Mouse (Mus musculus) midbrain, embryonic 11.5 days (tissue): Measurements from ENCODE around the gene Cherp. TPM values are rescaled to one million over a fixed set of nuclear protein-coding genes. Genes with fewer than 3 reads are reported as not detected.

ENCODE experiments used
- ATAC-seq: fragments of 200-750 bp; cut with Nextera tagmentation; 2 replicates; pipeline ENCODE4 v1.8.0; 2017; ENCODE audit warnings: moderate TSS enrichment, moderate library complexity; ENCODE audit not compliant: low FRiP score
- DNase-seq: peaks from one replicate; pipeline ENCODE4 v3.0.0; 2015; ENCODE audit warnings: low spot score; ENCODE audit errors: missing footprints
- H3K27ac ChIP-seq: fragments of 300-500 bp; sonication (generic); 2 replicates; pipeline ENCODE4 v1.5.1; 2014; ENCODE audit warnings: low read depth, low read length
- H3K27me3 ChIP-seq: fragments of 300-500 bp; sonication (generic); 2 replicates; pipeline ENCODE4 v1.6.1; 2014; ENCODE audit warnings: mild to moderate bottlenecking, low read length, moderate library complexity, mixed read lengths; ENCODE audit not compliant: control insufficient read depth, insufficient read depth
- H3K36me3 ChIP-seq: fragments of 300-500 bp; sonication (generic); 2 replicates; pipeline ENCODE4 v1.6.1; 2014; ENCODE audit warnings: mild to moderate bottlenecking, low read length, moderate library complexity, mixed read lengths; ENCODE audit not compliant: control insufficient read depth, insufficient read depth
- H3K4me1 ChIP-seq: fragments of 300-500 bp; sonication (generic); 2 replicates; pipeline ENCODE4 v1.6.1; 2014; ENCODE audit warnings: low read length; ENCODE audit not compliant: control insufficient read depth, insufficient read depth
- H3K4me2 ChIP-seq: fragments of 300-500 bp; sonication (generic); 2 replicates; pipeline ENCODE4 v1.6.1; 2014; ENCODE audit warnings: mild to moderate bottlenecking, moderate library complexity
- H3K4me3 ChIP-seq: fragments of 300-500 bp; sonication (generic); 2 replicates; pipeline ENCODE4 v1.5.1; 2014; ENCODE audit warnings: low read depth, low read length
- H3K9ac ChIP-seq: fragments of 300-500 bp; sonication (generic); 2 replicates; pipeline ENCODE4 v1.6.1; 2014; ENCODE audit warnings: low read length
- H3K9me3 ChIP-seq: fragments of 300-500 bp; sonication (generic); 2 replicates; pipeline ENCODE4 v1.6.1; 2016; ENCODE audit warnings: low read length; ENCODE audit not compliant: control insufficient read depth
- WGBS: fragments of 180-500 bp; shearing (Covaris S2); extraction: QIAGEN DNeasy Blood & Tissue Kit; methylation state at CpG from one replicate; pipeline ENCODE4 v1.1.7; 2014; 5-methylcytosine and 5-hydroxymethylcytosine counted together
- polyA plus RNA-seq: library from polyadenylated mRNA; unstranded; fragments of >200 nt; fragmentation: Nextera tagmentation; extraction: Ambion mirVana; gene quantifications from 2 replicates; pipeline ENCODE4 v1.2.1, GENCODE M21; 2014

Gene Cherp
- polyA plus RNA-seq, 1 experiment from 2014 or later, result 62.6 TPM

- ATAC-seq, result no peak
- Histone ChIP-seq H3K36me3 (peaks cover 8% of the 10 kb centered on the region), H3K9me3 (no peaks in the 10 kb centered on the region), H3K4me3 (peak overlapping the region; percentile 91), H3K9ac (peak overlapping the region; percentile 79; the same call in 1 of the 2 replicates), H3K4me1 (peaks cover 18% of the 10 kb centered on the region), H3K4me2 (peak overlapping the region; percentile 96), H3K27me3 (no peaks in the 10 kb centered on the region), H3K27ac (no peak overlapping the region)
- DNase-seq, result no peak
- WGBS, result 86% methylated on average over 2 of the region's 2 CpGs
Observed at GRCm38 (mm10) chr8:72491017-72491416, 16.0 kb upstream of the Cherp start.

DNA sequence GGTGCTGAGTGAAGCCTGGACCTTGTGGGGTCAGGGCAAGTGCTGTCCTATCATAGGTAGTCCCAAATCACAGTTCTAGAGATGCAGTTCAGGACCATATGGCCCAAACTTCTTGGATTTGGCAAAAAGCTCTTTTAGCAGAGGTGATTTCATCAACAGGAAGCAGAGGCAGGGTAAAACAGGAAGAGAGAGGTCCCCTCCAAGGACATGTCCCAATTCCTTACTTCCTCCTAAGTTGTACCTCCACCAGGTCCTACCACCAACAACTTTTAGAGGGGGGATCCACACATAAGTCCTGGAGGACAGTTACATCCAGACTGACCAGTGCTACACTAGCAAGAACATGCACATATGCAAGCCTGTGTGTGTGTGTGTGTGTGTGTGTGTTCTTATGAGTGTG, 12.0 kb upstream of the Cherp start:
- ATAC-seq (no peak), DNase-seq (no peak)
- Histone ChIP-seq H3K4me2 (no peak overlapping the region), H3K9me3 (no peaks in the 10 kb centered on the region), H3K4me3 (no peak overlapping the region), H3K4me1 (peaks cover 10% of the 10 kb centered on the region), H3K9ac (no peak overlapping the region), H3K27me3 (no peaks in the 10 kb centered on the region), H3K27ac (no peak overlapping the region), H3K36me3 (peaks cover 8% of the 10 kb centered on the region)

GRCm38 (mm10) chr8:72485456-72486199, 10.6 kb upstream of the Cherp start:
- no peak overlapping the region for H3K9ac ChIP-seq
- no peak overlapping the region for H3K4me3 ChIP-seq
- H3K27me3 ChIP-seq, result no peaks in the 10 kb centered on the region
- no peak overlapping the region for H3K4me2 ChIP-seq
- peaks cover 3% of the 10 kb centered on the region for H3K4me1 ChIP-seq
- H3K36me3 ChIP-seq, result peaks cover 8% of the 10 kb centered on the region
- no peak overlapping the region for H3K27ac ChIP-seq
- no peaks in the 10 kb centered on the region for H3K9me3 ChIP-seq
- 88% methylated on average over 6 of the region's 6 CpGs for WGBS
- ATAC-seq (no peak), DNase-seq (no peak)

DNA sequence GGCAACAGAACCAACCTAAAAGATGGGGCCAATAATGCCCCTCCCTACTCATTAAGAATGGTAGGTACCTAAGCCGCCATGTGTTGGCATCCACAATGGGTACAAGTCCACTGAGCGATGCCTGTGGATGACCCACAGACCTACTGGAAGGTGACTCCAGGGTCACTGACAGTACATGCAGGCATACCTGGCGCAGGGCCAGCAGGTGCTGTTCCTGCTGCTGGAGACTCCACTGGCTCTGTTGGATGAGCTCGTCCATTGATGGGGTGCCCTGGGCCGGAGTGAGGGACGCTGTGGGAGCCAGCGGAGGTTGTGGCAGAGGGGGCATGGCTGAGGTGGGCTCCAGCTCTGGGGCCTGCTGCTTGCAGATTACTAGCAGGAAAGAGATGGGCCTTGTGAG, 4.3 kb downstream of the Cherp start:
- WGBS, result 94% methylated on average over 7 of the region's 7 CpGs
- Histone ChIP-seq H3K27ac (no peak overlapping the region), H3K4me2 (no peak overlapping the region), H3K9ac (no peak overlapping the region), H3K36me3 (peaks cover 50% of the 10 kb centered on the region), H3K27me3 (no peaks in the 10 kb centered on the region), H3K9me3 (no peaks in the 10 kb centered on the region), H3K4me3 (no peak overlapping the region), H3K4me1 (peaks cover 3% of the 10 kb centered on the region)
- DNase-seq (no peak), ATAC-seq (no peak)

DNA sequence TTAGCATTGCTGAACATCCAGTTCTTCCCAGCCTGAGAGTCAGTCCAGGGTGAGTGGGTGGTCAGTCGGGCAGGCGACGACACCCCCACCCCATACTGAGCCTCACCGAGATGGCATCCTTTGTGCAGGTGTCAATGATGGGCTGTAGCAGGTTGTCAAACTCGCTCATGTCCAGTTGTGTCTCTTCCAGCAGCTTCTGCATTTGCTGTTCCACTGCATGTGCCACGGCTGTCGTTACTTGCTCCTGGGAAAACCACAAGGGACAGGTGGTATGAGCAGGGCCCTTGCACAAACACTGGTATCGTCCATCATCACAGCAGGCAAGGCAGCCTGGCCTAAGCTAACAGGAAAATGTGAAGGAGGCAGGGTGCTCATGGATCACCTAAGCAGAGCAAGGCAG, 5.0 kb downstream of the Cherp start:
- H3K27ac ChIP-seq, result no peak overlapping the region
- H3K9me3 ChIP-seq, result no peaks in the 10 kb centered on the region
- DNase-seq (no peak), ATAC-seq (no peak)
- no peak overlapping the region for H3K9ac ChIP-seq
- H3K4me2 ChIP-seq, result no peak overlapping the region
- H3K27me3 ChIP-seq, result no peaks in the 10 kb centered on the region
- H3K36me3 ChIP-seq, result peaks cover 57% of the 10 kb centered on the region
- H3K4me1 ChIP-seq, result peaks cover 3% of the 10 kb centered on the region
- 95% methylated on average over 8 of the region's 8 CpGs for WGBS
- no peak overlapping the region for H3K4me3 ChIP-seq

- ATAC-seq, result no peak
- H3K9me3 ChIP-seq, result no peaks in the 10 kb centered on the region
- WGBS, result 88% methylated on average over 2 of the region's 2 CpGs
- no peak overlapping the region for H3K4me3 ChIP-seq
- H3K4me1 ChIP-seq, result peaks cover 2% of the 10 kb centered on the region
- no peak for DNase-seq
- no peak overlapping the region for H3K9ac ChIP-seq
- no peak overlapping the region for H3K27ac ChIP-seq
- H3K36me3 ChIP-seq, result peaks cover 63% of the 10 kb centered on the region
- H3K4me2 ChIP-seq, result no peak overlapping the region
- H3K27me3 ChIP-seq, result no peaks in the 10 kb centered on the region
Observed at GRCm38 (mm10) chr8:72469243-72469642, 5.8 kb downstream of the Cherp start.

DNA sequence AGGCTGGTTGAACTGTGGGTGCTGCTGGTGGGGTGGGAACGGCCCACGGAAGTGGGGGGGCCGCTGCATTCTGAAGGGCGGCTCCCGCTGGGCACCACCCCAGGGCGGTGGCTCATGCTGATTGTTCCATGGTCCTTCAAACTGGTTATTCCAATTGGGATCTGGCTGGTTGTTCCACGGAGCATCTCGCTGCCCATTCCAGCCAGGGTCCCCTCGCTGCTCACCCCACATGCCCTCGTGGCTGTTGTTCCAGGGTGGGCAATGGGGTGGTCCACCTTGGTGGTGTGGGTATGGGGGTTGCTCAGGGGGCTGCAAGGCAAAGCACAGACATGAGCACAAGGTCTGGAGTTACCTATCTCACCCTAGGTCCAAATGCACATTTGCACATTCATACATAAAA, 10.8 kb downstream of the Cherp start:
- peak; percentile 51 for DNase-seq
- Histone ChIP-seq H3K9me3 (no peaks in the 10 kb centered on the region), H3K36me3 (peaks cover 82% of the 10 kb centered on the region), H3K27me3 (no peaks in the 10 kb centered on the region), H3K4me2 (no peak overlapping the region), H3K4me3 (no peak overlapping the region), H3K9ac (no peak overlapping the region), H3K27ac (no peak overlapping the region), H3K4me1 (no peaks in the 10 kb centered on the region)
- over 99% methylated on average over 10 of the region's 10 CpGs for WGBS
- no peak for ATAC-seq

- no peak overlapping the region for H3K9ac ChIP-seq
Observed at GRCm38 (mm10) chr8:72459881-72460533, 15.0 kb downstream of the Cherp start.

DNA sequence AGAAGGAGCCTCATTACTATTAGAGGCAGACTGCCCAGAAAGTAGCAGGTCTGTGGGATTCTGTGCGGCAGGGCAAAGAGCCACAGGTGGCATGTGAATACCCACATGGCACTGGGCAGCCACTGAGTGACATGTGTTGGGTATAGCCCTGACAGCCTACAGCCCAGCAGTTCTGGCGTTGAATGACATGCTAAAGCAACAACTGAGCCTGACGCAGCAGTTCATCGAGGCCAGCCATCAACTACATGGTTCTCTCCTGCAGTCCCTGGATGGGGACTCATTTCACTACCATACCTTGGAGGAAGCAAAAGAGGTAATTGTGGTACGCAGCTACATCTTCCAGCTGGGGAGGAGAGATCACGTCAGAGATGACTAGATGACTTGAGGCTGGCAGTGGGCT, 16.6 kb downstream of the Cherp start:
- Histone ChIP-seq H3K4me2 (no peak overlapping the region), H3K9me3 (peaks cover 2% of the 10 kb centered on the region), H3K36me3 (peaks cover 37% of the 10 kb centered on the region), H3K4me3 (no peak overlapping the region), H3K9ac (no peak overlapping the region), H3K27ac (no peak overlapping the region), H3K27me3 (no peaks in the 10 kb centered on the region), H3K4me1 (no peaks in the 10 kb centered on the region)
- 93% methylated on average over 6 of the region's 6 CpGs for WGBS
- DNase-seq, result no peak
- no peak for ATAC-seq

More at GRCm38 (mm10) chr8:72459881-72460533, 15.0 kb downstream of the Cherp start:
- DNase-seq (no peak), ATAC-seq (no peak)
- Histone ChIP-seq H3K27me3 (no peaks in the 10 kb centered on the region), H3K9me3 (no peaks in the 10 kb centered on the region), H3K27ac (no peak overlapping the region), H3K4me1 (no peaks in the 10 kb centered on the region), H3K4me2 (no peak overlapping the region), H3K36me3 (peaks cover 48% of the 10 kb centered on the region), H3K4me3 (no peak overlapping the region)
- 96% methylated on average over 4 of the region's 4 CpGs for WGBS
